Mouse (Mus musculus) liver, embryonic 12.5 days (tissue): ENCODE results near the gene Slco3a1. TPM values are rescaled to one million over a fixed set of nuclear protein-coding genes. Genes with fewer than 3 reads are reported as not detected.

Experiments
- ATAC-seq: fragments of 200-750 bp; cut with Nextera tagmentation; 2 replicates; pipeline ENCODE4 v1.8.0; 2017; ENCODE audit warnings: moderate number of reproducible peaks, mild to moderate bottlenecking, moderate library complexity
- H3K27ac ChIP-seq: fragments of 300-500 bp; sonication (generic); 2 replicates; pipeline ENCODE4 v1.5.1; 2016; ENCODE audit warnings: mild to moderate bottlenecking
- H3K27me3 ChIP-seq: fragments of 300-500 bp; sonication (generic); replicated peaks from 2 replicates; pipeline ENCODE4 v1.6.1; 2016; ENCODE audit warnings: mild to moderate bottlenecking, moderate library complexity
- H3K36me3 ChIP-seq: fragments of 300-500 bp; sonication (generic); 2 replicates; pipeline ENCODE4 v1.6.1; 2016; ENCODE audit warnings: mild to moderate bottlenecking, moderate library complexity
- H3K4me1 ChIP-seq: fragments of 300-500 bp; sonication (generic); 2 replicates; pipeline ENCODE4 v1.6.1; 2016
- H3K4me2 ChIP-seq: fragments of 300-500 bp; sonication (generic); 2 replicates; pipeline ENCODE4 v1.6.1; 2016; ENCODE audit warnings: mild to moderate bottlenecking, moderate library complexity
- H3K4me3 ChIP-seq: fragments of 300-500 bp; sonication (generic); 2 replicates; pipeline ENCODE4 v1.5.1; 2016; ENCODE audit warnings: mild to moderate bottlenecking, moderate library complexity
- H3K9ac ChIP-seq: fragments of 300-500 bp; sonication (generic); 2 replicates; pipeline ENCODE4 v1.6.1; 2016; ENCODE audit warnings: mild to moderate bottlenecking, moderate library complexity
- H3K9me3 ChIP-seq: fragments of 300-500 bp; sonication (generic); replicated peaks from 2 replicates; pipeline ENCODE4 v1.6.1; 2016; ENCODE audit warnings: mild to moderate bottlenecking, moderate library complexity
- WGBS: fragments of 180-500 bp; shearing (Covaris S2); methylation state at CpG from one replicate; pipeline ENCODE4 v1.1.7; 2016; ENCODE audit not compliant: insufficient replicate concordance; 5-methylcytosine and 5-hydroxymethylcytosine counted together
- polyA plus RNA-seq: library from polyadenylated mRNA; unstranded; fragments of >200 nt; fragmentation: Nextera tagmentation; extraction: Ambion mirVana; gene quantifications from 2 replicates; pipeline ENCODE4 v1.2.1, GENCODE M21; 2016

The Slco3a1 gene
- polyA plus RNA-seq, 1 experiment from 2014 or later = 2.8 TPM

DNA sequence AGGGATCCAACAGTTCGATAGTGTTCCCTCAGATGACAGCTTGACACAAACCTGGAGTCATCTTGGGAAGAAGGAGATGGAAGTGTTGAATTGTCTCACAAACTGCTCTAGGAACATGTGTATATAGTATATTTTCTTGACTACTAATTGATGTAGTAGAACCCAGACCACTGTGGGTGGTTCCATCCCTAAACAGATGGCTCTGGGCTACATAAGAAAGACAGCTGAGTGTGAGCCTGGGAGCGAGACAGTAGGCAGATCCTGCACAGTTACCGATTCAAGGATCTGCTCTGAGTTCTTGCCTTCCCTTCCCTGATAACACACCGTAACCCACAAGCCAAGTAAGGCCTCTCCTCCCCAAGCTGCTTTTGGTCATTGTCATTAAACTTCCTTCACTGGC is 28.6 kb downstream of the Slco3a1 start:
- H3K9ac ChIP-seq = no peak overlapping the region
- no peaks in the 10 kb centered on the region for H3K27me3 ChIP-seq
- no peak for ATAC-seq
- peaks cover 22% of the 10 kb centered on the region; the same call in 1 of the 2 replicates for H3K4me1 ChIP-seq
- WGBS = 38% methylated on average over 4 of the region's 4 CpGs
- H3K4me2 ChIP-seq = no peak overlapping the region
- H3K36me3 ChIP-seq = no peaks in the 10 kb centered on the region
- H3K9me3 ChIP-seq = no peaks in the 10 kb centered on the region
- no peak overlapping the region for H3K4me3 ChIP-seq
- no peak overlapping the region for H3K27ac ChIP-seq

DNA sequence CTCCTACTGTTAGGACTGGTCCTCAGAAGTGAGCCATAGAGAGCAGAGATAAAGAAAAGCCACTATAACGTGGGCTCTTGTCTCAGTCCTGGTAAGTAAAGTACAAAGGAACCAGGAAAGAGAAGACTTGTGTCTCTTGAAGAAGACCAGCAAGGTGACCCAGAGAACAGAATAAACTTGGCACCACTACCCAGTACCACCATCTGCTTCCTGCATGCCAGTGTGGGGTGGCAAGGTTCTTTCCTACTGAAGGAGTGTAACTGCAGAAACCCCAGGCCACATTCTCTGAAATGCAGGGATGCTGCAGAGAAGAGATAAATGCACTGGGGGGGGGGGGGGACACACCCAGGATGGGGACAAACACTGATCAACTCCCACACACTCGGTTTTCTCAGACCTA is 29.0 kb downstream of the Slco3a1 start:
- Histone ChIP-seq H3K27me3 (no peaks in the 10 kb centered on the region), H3K4me1 (peaks cover 22% of the 10 kb centered on the region; the same call in 1 of the 2 replicates), H3K9me3 (no peaks in the 10 kb centered on the region), H3K36me3 (no peaks in the 10 kb centered on the region), H3K4me3 (no peak overlapping the region), H3K9ac (no peak overlapping the region), H3K4me2 (no peak overlapping the region), H3K27ac (no peak overlapping the region)
- ATAC-seq = no peak
- WGBS = 25% methylated on average over 2 of the region's 2 CpGs

DNA sequence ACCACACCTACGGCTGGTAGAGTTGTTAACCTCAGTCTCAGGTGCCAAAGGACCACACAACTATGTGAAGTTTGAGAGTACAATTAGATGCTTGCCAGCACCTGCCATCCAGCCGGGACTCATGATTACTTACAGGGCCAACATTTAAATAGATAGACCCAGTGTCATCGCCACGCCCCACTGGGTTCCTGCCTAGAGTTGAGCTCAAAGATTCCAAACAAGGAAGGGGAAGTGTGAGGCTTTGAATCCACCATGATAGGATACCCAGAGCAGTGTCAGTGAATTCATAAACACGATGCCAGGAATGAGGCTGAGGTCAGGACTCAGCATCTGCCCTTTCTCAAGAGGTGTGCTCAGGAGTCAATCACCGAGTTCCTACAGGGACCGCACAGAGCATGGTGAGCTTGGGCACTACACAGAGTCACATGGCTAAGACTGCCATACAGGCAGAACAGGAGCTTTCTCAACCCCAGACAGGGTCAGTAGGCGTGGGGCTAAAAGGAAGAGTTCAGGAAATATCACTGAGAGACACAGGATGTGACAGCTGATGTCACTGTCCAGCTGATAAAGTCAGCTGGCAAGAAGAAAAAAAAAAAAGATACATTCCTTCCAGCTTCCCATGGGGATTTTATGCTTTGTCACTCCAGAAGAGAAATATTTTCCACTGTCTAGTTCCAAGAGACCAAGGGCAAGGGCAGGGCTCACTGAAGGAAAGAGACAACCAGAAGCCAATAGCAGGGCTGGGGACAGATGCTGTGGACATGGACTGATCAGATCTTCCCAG is 30.2 kb downstream of the Slco3a1 start:
- H3K9ac ChIP-seq = no peak overlapping the region
- 58% methylated on average over 8 of the region's 8 CpGs for WGBS
- no peak overlapping the region for H3K4me2 ChIP-seq
- H3K27me3 ChIP-seq = no peaks in the 10 kb centered on the region
- H3K9me3 ChIP-seq = no peaks in the 10 kb centered on the region
- H3K4me1 ChIP-seq = peaks cover 14% of the 10 kb centered on the region; the same call in 1 of the 2 replicates
- no peak overlapping the region for H3K4me3 ChIP-seq
- H3K27ac ChIP-seq = no peak overlapping the region
- no peaks in the 10 kb centered on the region for H3K36me3 ChIP-seq
- no peak for ATAC-seq

DNA sequence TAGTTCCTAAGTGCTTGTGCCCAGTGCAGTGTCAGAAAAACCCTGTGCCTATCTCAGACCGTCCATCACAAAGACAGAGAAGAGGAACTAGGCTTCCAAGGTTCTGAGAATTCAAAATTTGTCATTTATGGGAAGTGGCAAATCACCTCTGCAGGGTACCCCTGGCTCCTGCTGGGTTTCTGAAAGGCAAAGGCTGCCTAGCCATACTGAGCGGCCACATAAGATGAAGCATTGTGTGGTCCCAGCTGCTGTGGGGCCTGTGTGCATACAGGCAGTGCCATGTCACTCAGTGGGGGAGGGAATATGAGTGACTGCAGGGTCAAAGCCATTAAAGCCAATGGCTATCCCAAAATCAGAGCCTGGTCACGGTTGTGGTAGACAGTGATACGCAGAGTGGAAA is 31.5 kb downstream of the Slco3a1 start:
- H3K27me3 ChIP-seq = no peaks in the 10 kb centered on the region
- no peak overlapping the region for H3K27ac ChIP-seq
- no peak for ATAC-seq
- no peak overlapping the region for H3K4me3 ChIP-seq
- WGBS = 58% methylated on average over 4 of the region's 4 CpGs
- H3K4me1 ChIP-seq = 0 out of 2 replicates have a peak, but pooled peaks cover under 1% of the 10 kb centered on the region
- H3K4me2 ChIP-seq = no peak overlapping the region
- H3K9me3 ChIP-seq = no peaks in the 10 kb centered on the region
- H3K36me3 ChIP-seq = no peaks in the 10 kb centered on the region
- no peak overlapping the region for H3K9ac ChIP-seq

DNA sequence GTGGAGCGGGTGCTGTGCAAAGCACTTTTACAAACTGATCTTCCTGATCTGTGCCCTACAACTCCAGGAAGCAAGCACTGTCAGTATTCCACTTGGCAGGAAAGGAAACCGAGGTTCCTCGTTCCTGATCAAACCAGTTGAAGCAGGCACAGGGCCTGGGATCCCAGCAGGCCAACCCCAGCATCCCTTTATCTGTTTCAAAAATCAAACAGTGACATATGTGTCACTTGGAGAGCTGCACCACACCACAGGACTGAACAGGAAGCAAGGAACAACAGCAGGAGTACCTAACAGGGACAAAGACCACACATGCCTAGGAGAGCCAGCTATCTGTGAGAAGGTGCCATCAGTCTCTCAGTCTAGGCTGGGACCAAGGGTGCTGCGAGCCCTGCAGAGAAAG is 32.3 kb downstream of the Slco3a1 start:
- no peak for ATAC-seq
- Histone ChIP-seq H3K4me2 (no peak overlapping the region), H3K4me1 (no peaks in the 10 kb centered on the region), H3K27ac (no peak overlapping the region), H3K9me3 (no peaks in the 10 kb centered on the region), H3K27me3 (no peaks in the 10 kb centered on the region), H3K9ac (no peak overlapping the region), H3K36me3 (no peaks in the 10 kb centered on the region), H3K4me3 (no peak overlapping the region)
- 46% methylated on average over 4 of the region's 4 CpGs for WGBS

DNA sequence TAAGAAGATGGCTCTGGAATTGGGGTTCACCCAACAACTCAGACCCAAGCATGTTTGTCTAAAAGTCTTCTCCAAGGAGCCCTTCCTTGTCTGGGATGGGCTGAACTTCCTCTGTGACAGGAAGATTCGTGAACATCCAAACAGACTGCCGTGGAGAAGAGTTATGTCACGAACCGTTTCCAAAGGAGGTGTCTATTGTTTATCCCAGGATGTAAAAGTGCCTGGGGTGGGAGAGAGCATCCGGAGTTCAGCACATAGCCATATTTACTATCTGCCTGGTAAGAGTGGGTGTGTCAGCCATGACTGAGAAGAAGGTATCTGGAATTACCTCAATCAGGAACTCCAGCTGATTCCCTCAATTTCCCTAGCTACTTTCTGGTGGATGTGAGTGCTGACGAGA is 35.2 kb downstream of the Slco3a1 start:
- no peak overlapping the region for H3K4me3 ChIP-seq
- H3K36me3 ChIP-seq = no peaks in the 10 kb centered on the region
- no peaks in the 10 kb centered on the region for H3K4me1 ChIP-seq
- no peaks in the 10 kb centered on the region for H3K27me3 ChIP-seq
- no peak overlapping the region for H3K27ac ChIP-seq
- no peak overlapping the region for H3K9ac ChIP-seq
- ATAC-seq = no peak
- no peak overlapping the region for H3K4me2 ChIP-seq
- no peaks in the 10 kb centered on the region for H3K9me3 ChIP-seq
- WGBS = 52% methylated on average over 6 of the region's 6 CpGs

DNA sequence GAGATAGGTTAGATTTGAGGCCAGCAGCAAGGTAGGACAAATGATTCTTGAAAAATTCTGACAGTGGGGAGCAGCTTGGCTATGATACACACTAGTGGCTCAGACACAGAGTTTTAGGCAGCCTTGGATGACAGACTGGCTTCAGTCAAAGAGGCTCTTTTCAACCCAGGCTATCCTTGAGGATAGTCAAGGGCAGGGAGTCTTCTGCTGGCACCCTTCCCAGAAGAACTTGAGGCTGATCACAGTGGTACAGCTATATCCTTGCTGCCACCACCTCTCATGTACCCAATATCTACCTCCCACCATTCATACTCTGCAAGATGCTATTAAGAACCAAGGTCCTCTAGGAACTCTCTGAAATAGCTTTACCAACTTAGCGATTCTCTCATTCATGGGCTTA is 35.8 kb downstream of the Slco3a1 start:
- Histone ChIP-seq H3K36me3 (no peaks in the 10 kb centered on the region), H3K9ac (no peak overlapping the region), H3K4me3 (no peak overlapping the region), H3K4me2 (no peak overlapping the region), H3K9me3 (no peaks in the 10 kb centered on the region), H3K27me3 (no peaks in the 10 kb centered on the region), H3K4me1 (no peaks in the 10 kb centered on the region), H3K27ac (no peak overlapping the region)
- no peak for ATAC-seq
- 90% methylated on average over 1 of the region's 1 CpGs for WGBS

DNA sequence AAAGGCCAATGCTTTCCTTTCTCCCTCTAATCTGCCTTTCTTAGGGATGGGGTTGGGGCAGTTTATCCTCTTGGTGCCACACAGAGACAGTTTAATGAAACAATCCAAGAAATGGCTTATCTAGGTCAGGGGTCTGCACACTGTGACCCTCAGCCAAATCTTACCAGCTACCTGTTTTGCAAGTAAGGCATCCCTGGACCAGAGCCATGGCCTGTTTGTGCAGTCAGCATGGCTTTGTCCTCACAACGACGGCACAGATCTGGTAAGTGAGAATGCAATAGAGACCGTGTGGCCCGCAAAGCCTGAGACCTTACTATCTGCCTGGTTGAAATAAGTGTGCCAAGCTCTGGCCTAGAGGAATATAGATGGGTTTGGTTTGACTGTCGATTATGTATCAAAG is 36.3 kb downstream of the Slco3a1 start:
- Histone ChIP-seq H3K27ac (no peak overlapping the region), H3K4me2 (no peak overlapping the region), H3K4me1 (no peaks in the 10 kb centered on the region), H3K4me3 (no peak overlapping the region), H3K9me3 (no peaks in the 10 kb centered on the region), H3K9ac (no peak overlapping the region), H3K27me3 (no peaks in the 10 kb centered on the region), H3K36me3 (no peaks in the 10 kb centered on the region)
- 74% methylated on average over 5 of the region's 5 CpGs for WGBS
- no peak for ATAC-seq

DNA sequence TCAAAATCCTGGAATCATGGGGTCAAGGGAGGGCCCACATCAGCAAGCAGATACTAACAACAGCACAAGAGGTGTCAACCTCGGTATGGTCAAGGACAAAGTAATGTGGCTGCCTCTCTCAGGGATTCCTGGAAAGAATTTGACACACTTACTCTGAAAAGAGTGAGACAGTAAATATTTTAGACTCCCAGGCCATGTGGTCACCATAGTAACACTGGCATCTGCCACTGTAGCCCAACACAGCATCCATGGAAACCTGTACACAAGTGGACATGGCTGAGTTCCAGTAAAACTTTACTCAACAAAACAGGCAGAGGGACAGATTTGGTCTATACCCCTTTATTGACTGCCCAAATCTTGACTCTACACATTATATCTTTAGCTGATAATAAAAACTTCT is 43.9 kb downstream of the Slco3a1 start:
- WGBS = 56% methylated on average over 1 of the region's 1 CpGs
- Histone ChIP-seq H3K27me3 (no peaks in the 10 kb centered on the region), H3K9ac (no peak overlapping the region), H3K4me1 (no peaks in the 10 kb centered on the region), H3K9me3 (no peaks in the 10 kb centered on the region), H3K4me3 (no peak overlapping the region), H3K36me3 (no peaks in the 10 kb centered on the region), H3K4me2 (no peak overlapping the region), H3K27ac (no peak overlapping the region)
- ATAC-seq = no peak

DNA sequence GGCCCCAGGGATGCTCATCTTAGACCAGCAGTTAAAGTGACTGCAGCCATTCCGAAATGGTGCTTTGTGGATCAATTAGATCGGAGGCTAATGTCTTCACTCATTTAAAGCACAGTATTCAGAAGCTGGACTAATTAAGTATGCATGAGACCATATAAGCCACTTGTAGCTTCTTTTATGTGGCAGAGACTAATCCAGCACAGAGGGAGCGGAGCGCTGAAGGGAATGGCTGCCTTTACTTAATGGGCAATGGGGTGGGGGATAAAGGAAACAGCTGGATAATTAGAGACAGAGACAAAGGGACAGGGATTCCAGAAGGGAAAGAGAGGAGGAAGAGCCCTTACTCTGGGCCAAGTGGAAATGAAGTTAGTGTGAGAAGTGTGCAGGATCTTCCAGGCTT is 46.4 kb downstream of the Slco3a1 start:
- Histone ChIP-seq H3K27me3 (no peaks in the 10 kb centered on the region), H3K27ac (no peak overlapping the region), H3K9ac (no peak overlapping the region), H3K4me2 (no peak overlapping the region), H3K9me3 (no peaks in the 10 kb centered on the region), H3K4me3 (no peak overlapping the region), H3K36me3 (no peaks in the 10 kb centered on the region), H3K4me1 (no peaks in the 10 kb centered on the region)
- no peak for ATAC-seq
- 79% methylated on average over 4 of the region's 4 CpGs for WGBS

DNA sequence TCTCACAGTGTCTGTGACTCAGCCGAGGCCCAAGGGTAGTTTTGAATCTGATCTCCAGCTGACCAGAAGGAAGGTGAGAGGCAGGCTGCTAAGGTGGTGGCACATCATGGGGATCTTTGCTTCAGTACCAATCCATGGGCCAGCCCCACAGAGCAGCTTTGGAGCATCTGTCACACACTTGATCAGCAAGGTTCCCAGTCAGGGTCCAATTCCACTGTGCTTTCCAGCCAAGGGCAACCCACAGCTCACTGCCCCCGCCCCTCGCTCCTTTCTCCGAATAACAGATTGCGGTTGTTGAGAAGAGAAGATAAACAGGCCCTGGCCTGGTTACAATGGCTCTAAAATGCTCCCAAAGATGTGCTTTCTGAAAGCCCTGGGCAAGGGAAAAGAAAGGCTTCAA is 47.7 kb downstream of the Slco3a1 start:
- Histone ChIP-seq H3K4me2 (no peak overlapping the region), H3K4me3 (no peak overlapping the region), H3K4me1 (no peaks in the 10 kb centered on the region), H3K9me3 (no peaks in the 10 kb centered on the region), H3K27me3 (no peaks in the 10 kb centered on the region), H3K36me3 (no peaks in the 10 kb centered on the region), H3K9ac (no peak overlapping the region), H3K27ac (no peak overlapping the region)
- 70% methylated on average over 5 of the region's 5 CpGs for WGBS
- ATAC-seq = no peak

DNA sequence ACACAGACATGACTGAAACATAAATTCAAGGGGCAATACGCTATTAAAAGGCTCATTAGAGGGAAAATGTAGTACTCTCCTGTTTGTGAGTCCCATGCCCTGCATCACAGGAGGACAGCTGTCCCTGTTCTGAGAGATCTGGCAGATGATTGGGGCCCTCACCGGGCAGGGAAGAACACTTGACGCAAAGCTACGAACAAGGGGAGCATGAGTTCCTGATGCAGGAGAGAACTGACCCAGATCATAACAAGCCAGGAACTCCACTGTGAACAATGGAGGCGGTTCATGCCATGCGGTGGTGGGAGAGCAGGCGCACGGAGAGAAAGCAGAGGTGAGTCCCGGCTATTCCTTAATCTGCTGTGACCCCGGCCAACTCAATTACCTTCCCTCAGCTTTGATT is 48.9 kb downstream of the Slco3a1 start:
- Histone ChIP-seq H3K4me2 (no peak overlapping the region), H3K4me3 (no peak overlapping the region), H3K9ac (no peak overlapping the region), H3K36me3 (no peaks in the 10 kb centered on the region), H3K4me1 (no peaks in the 10 kb centered on the region), H3K27ac (no peak overlapping the region), H3K9me3 (no peaks in the 10 kb centered on the region), H3K27me3 (no peaks in the 10 kb centered on the region)
- ATAC-seq = no peak
- WGBS = 72% methylated on average over 10 of the region's 10 CpGs

DNA sequence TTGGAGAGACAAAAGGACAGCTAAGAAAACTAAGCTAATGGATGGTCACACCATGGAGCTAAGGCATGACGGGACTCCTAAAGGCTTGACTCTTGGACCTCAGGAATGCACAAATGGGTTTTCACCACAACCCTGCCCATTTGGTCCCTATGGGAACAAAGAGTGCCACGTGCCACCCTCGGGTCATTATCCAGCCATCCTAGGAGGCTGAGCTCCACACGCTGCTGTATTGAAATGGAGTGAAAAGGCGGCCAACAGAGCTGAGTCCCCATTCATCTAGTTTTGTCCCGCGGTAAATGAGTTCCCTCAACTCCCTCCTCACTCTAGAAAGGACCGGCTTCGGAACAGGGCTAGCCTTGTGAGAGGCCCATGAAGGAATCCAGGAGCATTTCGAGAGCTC is 53.4 kb downstream of the Slco3a1 start:
- 75% methylated on average over 10 of the region's 10 CpGs for WGBS

More for the DNA sequence above, 53.4 kb downstream of the Slco3a1 start:
- no peak overlapping the region for H3K9ac ChIP-seq
- no peaks in the 10 kb centered on the region for H3K36me3 ChIP-seq
- no peaks in the 10 kb centered on the region for H3K27me3 ChIP-seq
- H3K4me3 ChIP-seq = no peak overlapping the region
- no peaks in the 10 kb centered on the region for H3K9me3 ChIP-seq
- ATAC-seq = no peak
- no peak overlapping the region for H3K4me2 ChIP-seq
- H3K4me1 ChIP-seq = no peaks in the 10 kb centered on the region
- H3K27ac ChIP-seq = no peak overlapping the region
